Mouse (Mus musculus) kidney, postnatal 14 days (tissue): ENCODE results near the gene Ssbp2.

ENCODE experiments used
- DNase-seq: peaks from one replicate; pipeline ENCODE4 v3.0.0; 2022; ENCODE audit warnings: mixed read lengths

Gene Ssbp2

DNA sequence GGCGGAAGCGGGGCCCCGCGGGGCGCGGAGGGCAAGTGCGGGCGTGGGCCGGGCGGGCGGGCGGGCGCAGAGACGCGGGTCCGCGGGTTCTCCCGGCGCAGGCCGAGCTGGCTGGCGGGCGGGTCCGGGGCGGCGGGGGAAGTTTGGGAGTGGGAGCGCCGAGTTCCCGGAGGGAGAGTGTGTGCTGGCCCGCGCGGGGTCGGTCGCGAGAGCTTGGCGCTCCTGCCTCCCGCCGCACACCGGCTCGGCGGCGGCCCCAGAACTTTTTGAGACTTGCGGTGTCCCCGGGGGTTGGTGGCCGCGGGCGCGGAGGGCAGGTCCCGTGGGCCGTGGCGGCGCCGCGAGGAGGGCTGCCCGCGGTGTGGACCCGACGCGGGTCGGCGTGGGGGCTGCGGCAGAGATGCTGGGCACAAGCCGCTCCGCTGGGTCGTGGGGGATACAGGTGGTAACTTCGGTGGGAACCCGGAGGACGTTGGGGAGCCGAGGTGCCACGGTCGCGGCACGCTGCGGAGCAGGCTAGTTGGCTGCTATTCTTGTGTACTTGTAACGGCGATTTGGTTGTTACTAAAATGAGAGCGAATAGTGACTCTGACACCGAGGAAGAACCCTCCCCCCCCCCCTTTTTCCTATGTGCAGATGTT lies 1.7 kb downstream of the Ssbp2 start:
- peak; percentile 43 for DNase-seq

DNA sequence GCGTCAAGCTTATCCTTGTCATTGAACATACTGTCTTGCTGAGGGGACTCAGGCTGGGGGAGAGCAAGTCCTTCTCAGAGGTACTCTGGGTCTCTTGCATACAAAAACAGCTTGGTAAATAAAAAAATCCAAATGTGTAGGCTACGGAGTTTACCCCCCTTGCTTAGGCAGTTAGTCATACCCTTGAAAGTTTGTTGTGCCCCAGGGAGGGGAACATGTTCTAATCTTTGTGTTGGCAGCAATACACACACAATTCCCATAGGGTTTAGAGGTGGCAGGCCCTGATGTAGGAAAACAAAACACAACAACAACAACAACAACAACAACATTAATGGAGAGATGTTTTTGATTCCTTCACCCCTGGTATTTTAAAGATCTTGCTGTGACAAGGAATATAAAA lies 2.3 kb downstream of the Ssbp2 start:
- no peak for DNase-seq

DNA sequence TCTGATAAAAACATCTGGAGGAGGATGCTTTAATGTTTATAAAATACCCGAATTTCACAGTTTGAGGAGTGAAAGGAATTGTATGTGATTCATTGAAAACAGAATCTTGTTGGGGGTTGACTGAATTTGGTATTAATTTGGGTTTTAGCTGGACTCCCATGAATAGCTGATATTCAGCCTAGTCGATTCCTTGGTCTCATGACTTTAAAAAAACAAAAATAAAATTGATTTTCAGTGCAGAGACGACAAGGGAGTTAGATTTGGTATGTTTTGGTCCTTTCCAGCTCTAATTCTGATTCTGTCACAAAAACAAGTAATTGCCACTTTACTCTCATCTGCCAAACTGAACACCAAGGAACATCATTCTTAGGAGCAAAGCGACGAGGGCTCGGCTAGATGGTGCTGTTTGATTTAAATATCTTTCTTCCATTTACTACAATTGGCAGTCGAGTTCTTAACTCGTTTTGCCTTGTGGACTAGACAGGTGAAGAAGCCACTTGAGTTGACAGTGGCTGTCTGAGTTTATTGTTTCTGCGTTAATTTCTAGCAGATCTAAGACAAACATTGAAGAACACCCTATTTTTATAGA lies 2.9 kb downstream of the Ssbp2 start:
- peak; percentile 44 for DNase-seq

DNA sequence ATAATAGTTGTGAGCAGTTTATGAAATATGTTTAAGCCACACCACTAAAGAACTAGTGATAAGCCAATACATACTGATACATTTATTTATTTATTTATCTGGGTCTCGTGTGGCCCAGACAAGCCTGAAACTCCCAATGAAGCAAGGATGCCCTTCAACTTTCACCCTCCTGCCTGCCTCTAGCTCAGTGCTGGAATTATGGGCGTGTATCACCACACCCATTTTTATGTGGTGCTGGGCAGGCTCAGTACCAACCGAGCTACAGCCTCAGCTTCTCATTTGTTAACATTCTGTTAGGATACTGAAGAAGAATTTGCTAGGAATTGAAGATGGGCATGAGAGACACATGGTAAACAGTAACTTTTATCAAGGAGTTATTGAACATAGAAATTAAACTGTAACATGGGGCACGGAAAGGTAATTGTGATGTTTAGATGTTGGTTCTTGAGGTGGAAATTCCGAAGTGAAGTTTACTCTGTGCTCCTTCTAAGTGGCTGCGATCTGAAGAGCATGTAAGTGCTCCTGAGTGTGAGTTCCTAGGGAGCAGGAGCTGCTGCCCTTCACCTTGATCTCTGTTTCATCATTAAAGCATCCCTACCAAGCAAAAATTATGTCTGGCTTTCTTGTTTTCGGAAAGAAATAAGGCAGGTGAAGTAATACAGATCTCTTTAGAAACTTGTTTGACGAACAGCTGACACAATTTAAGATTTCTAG lies 5.1 kb downstream of the Ssbp2 start:
- DNase-seq = no peak

DNA sequence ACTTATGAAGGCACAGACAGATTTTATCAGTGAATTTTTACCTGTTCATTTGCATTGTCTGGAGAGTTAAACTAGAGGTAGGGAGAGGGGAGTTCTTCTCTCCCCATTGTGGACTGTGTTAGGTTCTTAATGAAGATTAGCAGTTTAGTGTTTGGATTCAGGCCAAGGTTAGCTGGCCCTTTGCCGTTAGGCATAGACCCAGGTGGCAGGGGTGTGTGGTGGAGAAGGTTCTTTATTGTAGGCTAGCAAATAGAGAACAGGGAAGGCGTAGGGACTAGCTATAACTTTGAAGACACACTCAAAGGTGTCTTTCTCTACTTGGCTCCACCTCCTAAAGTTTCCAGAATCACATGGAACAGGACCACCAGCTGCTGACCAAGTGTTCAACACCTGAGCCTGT lies 11.5 kb downstream of the Ssbp2 start:
- DNase-seq = peak; percentile 16

DNA sequence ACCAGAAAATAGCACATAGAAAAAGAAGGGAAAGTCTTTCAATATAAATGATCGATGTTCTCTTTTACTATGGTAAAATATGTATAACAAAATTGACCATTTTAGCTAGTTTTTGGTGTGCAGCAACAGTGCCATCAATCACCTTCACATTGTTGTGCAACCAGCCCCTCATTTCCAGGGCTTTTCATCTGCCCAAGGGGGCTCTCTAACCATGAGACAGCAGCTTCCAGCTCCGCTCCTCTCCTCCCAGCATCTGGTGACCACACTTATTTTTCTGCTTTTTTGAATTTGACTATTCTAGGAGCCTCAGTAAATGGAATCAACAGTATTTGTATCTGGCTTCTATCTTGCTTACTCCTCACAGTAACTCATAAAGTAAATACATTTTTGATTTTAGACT lies 11.9 kb downstream of the Ssbp2 start:
- DNase-seq = no peak

GRCm38 (mm10) chr13:91473527-91473926 lies 13.4 kb downstream of the Ssbp2 start:
- DNase-seq = no peak

DNA sequence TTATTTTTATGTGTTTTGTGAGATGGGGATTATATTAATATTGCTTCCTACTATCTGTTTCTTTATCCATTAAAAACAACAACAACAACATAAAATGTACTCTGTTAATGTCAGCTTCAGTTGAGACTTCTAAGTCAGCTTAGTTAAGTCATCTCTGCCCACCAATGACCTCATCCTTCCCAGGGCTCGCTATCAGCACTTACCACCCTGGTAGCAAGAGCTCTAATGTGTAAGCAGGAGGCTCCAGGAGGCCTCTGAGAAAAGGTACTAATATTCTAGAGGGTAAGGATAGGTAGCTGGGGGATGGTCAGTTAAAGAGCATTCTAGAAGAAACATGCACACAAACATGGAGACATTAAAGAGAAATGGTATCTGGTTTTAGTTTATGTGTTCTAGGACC lies 13.9 kb downstream of the Ssbp2 start:
- DNase-seq = no peak

DNA sequence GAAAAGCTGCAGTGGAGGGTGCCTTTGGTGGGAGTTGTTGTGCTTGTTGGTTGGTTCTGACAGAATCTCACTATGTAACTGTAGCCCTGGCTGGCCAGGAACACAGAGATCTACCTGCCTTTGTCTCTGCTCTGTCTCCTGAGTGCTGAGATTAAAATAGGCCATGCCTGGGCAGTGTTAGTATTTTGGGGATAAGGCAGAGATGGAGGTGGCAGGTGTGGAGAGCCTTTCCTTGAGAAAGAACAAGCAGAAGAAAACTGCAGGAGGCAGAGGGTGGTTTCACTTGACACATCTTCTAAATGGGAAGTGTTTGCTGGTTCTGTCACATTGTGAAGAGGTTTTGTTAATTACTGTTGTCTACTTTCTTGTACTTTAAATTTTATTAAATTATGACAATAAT lies 15.8 kb downstream of the Ssbp2 start:
- DNase-seq = no peak

GRCm38 (mm10) chr13:91476596-91477100 lies 16.6 kb downstream of the Ssbp2 start:
- DNase-seq = no peak

GRCm38 (mm10) chr13:91478011-91478410 lies 17.9 kb downstream of the Ssbp2 start:
- peak; percentile 71 for DNase-seq

DNA sequence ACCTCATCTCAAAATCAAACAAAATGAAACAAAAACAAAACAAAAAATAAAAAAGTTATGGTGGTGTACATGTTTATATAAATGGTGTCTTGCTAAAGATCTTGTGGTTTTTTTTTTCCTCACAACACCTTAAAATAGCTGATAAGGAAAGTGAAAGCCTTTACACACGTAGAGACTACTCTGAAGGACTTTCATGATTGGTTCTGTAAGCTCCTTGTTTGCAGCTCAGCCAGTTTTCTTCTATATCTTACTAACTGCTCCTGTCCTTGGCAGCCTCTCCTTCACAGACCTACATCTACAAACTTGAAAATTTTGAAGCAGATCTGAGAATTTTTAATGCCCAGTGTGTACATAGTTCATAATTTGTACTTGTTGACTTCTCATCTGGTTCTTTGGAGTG lies 24.2 kb downstream of the Ssbp2 start:
- no peak for DNase-seq

- DNase-seq = no peak
Measured at GRCm38 (mm10) chr13:91492133-91492532, 32.0 kb downstream of the Ssbp2 start.

GRCm38 (mm10) chr13:91497055-91497454 lies 37.0 kb downstream of the Ssbp2 start:
- DNase-seq = no peak

DNA sequence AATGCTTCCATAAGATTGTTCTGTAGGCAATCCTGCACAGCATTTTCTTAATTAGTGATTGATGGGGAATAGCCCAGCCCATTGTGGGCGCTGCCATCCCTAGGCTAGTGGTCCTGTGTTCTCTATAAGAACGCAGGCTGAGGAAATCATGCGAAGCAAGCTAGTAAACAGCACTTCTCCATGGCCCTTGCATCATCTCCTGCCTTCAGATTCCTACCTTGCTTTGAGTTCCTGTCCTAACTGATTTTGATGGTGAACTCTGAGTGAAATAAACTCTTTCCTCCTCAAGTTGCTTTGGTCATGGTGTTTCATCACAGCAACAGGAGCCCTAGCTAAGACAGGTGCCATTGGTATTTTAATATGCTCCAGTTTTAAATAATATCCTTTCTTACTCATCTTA lies 41.7 kb downstream of the Ssbp2 start:
- no peak for DNase-seq

DNA sequence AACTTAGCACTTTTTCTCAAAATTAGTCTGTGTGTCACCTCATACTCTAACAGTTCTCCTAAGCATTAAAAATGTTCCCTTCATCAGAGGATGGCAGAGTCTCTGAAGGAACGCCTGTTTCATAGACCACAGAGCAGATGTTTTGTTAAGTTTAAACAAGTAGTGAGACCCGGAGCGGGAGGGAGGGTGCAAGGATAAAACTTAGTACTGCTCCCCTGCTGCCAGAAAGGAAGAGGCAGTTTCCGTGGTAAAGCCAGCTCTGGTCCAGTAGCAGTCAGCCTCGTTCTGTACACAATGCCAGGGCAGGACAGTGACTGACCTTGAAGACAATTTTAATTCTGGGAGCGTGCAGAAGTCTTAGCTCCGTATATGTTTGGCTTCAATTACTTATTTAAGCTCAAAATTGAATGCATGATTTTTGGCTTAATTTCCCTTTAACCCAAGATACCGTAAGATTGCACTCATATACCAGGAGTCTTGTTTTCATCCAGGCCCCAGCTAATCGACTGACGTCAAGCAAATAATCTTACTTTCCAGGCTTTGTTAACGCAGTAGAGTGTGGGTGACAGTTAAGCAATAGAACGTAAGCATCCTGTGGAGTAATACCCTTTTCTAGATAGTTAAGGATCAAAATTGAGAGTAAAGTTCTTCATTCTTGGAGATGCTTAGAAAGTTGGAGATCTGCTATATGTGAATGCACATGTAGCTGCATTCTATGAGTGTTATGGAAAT lies 42.7 kb downstream of the Ssbp2 start:
- DNase-seq = no peak

GRCm38 (mm10) chr13:91508991-91509390 lies 48.9 kb downstream of the Ssbp2 start:
- no peak for DNase-seq

DNA sequence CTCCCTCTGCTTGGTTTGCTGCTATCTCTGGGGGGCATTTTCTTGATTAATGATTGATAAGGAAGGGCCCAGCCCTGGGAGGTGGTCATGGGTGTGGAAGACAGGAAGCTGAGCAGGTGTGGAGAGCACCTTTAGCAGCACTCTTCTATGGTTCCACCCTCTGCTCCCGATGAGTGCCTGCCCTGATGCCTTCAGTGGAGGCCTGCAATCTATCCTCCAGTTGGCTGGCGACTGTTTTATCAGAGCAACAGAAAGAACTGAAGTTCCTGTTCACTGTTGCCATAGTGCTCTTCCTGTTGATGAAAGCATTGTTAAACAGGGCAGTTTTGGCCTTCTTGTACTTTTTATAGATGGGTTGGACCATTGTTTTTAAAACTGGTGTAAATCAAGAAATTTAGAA lies 49.4 kb downstream of the Ssbp2 start:
- DNase-seq = no peak

DNA sequence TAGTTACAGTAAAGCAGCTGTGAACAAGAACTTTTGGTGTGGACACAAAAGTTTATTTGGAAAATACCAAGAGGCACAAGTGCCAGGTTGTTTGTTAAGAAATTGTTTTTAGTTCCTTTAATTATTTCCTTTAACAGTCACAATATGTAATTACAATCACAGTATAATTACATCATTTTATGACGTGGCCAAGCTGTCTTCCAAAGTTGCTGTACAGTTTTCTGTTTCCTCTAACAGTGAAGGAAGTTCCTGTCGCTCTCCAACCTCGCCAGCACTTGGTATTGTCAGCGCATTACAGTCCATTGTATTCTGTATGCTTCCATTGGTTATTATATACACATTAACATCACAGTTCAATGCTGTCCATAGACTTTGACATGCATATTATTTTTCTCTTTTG lies 54.9 kb downstream of the Ssbp2 start:
- DNase-seq = no peak

DNA sequence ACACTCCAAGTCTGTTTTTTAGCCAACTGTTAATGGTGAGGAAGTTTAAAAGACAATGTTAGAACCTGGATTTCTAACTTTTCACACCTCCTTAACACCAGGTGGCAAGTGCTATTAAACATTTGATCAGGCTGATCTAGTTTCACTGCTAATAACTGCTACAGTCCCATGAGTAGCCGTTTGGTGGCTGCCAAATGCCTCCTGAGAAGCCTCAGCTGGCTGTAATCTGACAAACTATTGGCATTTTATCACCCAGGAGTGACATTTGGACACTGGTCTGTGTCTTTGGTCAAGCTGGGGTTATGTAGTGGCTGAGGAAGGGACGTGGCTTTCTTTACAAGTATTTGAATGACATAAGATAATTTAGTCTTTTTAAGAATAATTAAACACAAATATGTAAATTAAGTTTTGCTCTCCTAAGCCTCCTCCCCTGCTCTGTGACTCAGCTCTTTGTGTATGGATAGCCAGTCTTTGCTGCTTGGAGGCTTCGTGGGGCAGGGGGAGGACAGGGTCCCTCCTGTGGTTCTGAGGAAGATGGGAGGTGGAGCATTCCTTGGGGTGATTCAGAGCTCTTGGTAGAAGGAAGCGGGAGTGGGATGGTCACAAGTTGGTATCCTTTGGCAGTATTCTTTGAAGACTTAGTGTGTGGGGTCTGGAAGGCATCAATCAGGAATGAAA lies 60.1 kb downstream of the Ssbp2 start:
- DNase-seq = no peak

- DNase-seq = no peak
Measured at GRCm38 (mm10) chr13:91520968-91521367, 60.9 kb downstream of the Ssbp2 start.

GRCm38 (mm10) chr13:91526058-91526457 lies 66.0 kb downstream of the Ssbp2 start:
- DNase-seq = no peak

GRCm38 (mm10) chr13:91529821-91530220 lies 69.7 kb downstream of the Ssbp2 start:
- DNase-seq = no peak
